Mouse (Mus musculus) MEL-GATA-1-ER (cell line): ENCODE measurements around the gene Hck.
A peak's percentile ranks its signal among the peaks of the same experiment; 100 is the strongest.

Source experiments
- DNase-seq: peaks from one replicate; pipeline ENCODE4 v3.0.0-alpha.2; 2012; ENCODE audit warnings: low read depth; ENCODE audit errors: extremely low read depth

Hck gene

GRCm38 (mm10) chr2:153151026-153151425 is 42.8 kb downstream of the Hck start:
- no peak for DNase-seq

- no peak for DNase-seq
Measured at GRCm38 (mm10) chr2:153151926-153152665, 43.8 kb downstream of the Hck start.

DNA sequence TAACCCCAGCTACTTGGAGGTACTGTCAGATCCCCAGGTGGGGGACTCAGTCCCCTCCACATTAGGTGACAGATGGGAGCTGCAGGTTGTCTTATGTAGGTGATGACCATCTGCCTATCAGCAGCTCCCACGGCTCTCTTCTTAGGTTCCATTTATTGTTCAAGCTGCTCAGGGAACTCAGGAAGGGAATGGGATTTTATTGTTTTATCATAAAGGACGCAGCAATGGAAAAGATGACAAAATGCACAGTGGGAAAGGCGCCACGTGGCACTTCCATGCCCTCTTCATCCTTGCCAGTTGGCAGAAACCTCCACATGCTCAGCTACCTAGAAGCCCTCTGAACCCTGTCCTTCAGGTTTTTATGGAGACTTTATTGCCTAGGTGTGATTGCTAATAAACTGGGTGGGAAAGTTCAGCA is 44.8 kb downstream of the Hck start:
- no peak for DNase-seq

- no peak for DNase-seq
Measured at GRCm38 (mm10) chr2:153157270-153157669, 49.0 kb downstream of the Hck start.

- no peak for DNase-seq
Measured at GRCm38 (mm10) chr2:153160133-153160532, 51.9 kb downstream of the Hck start.

DNA sequence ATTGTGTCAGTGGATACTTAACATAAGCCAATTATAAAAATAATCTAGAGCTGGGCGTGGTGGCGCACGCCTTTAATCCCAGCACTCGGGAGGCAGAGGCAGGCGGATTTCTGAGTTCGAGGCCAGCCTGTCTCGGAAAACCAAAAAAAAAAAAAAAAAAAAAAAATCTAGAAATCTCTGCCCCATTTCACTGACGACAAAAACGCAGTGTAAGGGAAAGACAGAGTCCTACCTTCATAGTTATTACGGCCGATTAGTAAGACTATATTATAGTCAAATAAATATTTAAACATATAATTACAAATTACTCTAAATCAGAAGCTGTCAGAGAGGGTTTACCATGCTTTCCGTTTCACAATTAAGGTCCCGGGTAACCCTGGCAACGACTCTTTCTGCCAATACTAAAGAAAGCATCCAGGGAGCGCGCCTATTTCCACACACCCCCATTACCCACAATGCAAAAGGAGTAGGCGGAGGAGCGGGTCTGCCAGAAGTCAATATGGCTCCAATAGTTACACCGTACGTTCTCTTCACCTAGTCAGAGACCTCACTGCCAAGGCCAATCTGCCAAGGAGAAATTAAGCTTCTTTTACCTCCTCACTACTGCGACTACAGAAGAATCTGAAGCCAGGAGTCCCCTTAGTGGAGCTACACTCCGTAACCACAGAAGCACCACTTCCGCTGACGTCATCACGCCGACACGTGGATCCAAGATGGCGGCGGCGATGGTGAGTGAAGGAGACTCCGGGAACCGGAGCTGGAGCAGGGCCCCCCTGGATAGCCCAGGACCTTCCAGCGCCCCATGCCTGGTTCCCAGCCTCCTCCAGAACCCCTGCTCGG is 52.8 kb downstream of the Hck start, which contains the start of gene Tm9sf4:
Tm9sf4 (plus strand) TSS at position 460 of the 840 bp plus-strand sequence.
- peak; percentile 90 for DNase-seq

- DNase-seq = peak; percentile 63
Measured at GRCm38 (mm10) chr2:153161684-153162080, 53.4 kb downstream of the Hck start.

DNA sequence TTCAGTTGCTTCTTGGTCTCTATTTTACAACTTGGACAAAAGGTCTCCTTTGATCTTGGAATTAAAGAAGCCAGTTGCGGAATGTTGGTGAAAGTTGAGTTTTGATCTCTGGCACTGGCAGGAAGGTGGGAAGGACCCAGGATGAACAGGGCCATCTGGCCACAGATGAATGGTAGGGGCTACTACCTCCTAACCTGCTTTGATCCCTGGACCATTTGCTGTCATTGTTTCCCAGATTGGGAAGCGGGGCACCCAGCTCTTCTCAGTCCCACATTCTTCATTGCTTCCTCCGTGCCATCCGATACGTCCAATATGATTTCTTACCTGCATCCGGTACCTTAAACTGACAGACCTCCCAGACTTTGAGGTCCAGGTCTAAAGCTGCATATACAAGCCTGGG is 58.9 kb downstream of the Hck start:
- DNase-seq = no peak

- DNase-seq = peak; percentile 73
Measured at GRCm38 (mm10) chr2:153168134-153168820, 60.0 kb downstream of the Hck start.

- DNase-seq = no peak
Measured at GRCm38 (mm10) chr2:153170490-153171224, 62.4 kb downstream of the Hck start.

DNA sequence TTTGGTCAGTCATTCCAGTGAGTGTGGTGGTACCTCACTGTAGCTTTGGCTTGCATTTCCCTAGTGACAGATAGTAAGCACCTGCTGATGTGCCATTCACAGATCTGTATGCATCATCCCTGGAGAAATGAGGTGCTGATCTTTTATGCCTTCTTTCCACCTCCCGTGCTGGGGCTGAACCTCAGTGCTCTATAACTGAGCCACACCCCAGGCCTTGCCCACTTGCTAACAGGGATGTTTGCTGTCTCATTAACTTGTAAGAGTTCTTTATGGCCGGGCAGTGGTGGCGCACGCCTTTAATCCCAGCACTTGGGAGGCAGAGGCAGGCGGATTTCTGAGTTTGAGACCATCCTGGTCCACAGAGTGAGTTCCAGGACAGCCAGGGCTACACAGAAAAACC is 63.7 kb downstream of the Hck start:
- DNase-seq = no peak

DNA sequence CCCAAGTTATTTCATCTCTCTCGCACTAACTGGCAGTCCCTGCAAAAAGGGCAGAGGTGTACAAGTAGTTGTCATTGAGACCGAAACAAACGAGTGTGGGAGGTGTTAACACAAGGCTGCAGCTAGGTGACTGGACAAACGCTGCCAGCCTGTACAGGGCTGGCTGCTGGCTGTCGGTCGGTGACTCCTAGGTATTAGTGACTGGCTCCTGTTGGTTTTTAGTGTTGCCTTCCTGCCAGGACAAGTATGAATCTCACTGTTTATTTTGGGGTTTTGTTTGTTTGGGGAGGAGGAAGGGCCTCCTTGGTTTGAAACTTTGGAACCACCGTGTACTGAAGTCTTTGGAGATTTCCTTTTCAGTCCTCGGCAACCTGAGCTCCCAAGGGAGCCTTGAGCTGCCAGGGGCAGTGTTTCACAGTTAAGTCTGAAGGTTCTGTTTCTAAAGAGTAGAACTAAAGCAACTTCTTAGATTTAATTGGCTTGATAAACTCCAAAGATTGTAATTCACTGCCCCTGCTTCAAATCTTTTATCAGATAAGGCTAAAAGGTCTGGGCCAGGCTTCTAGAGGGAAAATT is 67.8 kb downstream of the Hck start:
- DNase-seq = no peak

DNA sequence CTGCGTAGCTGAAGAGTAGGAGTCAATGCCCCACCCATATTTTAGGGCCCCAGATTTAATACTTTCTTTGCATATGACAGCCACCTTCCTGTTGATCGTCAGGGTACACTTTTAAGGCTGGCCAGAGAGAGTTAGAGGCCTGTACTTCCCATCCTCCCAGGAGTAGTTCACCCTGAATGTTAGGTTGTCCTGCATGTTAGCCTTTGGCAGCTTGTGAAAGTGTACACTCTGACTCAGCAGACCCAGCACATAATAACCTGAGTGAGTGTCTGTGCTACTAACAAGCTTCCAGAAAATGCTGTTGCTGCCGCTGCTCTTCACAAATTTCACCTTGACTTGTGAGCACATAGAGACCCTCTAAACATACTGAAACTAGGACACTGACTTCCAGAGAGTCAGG is 68.9 kb downstream of the Hck start:
- no peak for DNase-seq

GRCm38 (mm10) chr2:153179126-153179860 is 71.0 kb downstream of the Hck start:
- DNase-seq = no peak

- DNase-seq = no peak
Measured at GRCm38 (mm10) chr2:153179961-153180360, 71.7 kb downstream of the Hck start.

GRCm38 (mm10) chr2:153186176-153186591 is 77.9 kb downstream of the Hck start:
- DNase-seq = peak; percentile 77

DNA sequence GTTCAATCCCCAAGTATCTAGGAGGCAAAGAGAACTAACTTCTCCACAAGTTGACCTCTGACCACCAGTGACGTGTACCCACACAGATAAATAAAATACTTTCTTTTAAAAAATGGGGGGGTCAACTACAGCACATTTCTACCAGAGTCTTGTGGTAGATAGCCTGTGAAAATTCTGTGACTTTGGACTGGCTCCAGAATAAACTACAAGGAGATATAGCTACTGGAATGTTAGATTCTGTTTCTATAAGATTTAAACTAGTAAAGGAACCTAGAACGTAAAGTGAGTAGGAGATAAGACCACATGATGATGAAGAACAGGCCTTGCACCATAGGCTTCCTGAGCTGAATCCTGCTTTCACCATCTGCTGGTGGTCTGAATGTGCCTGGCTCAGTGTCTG is 79.6 kb downstream of the Hck start:
- peak; percentile 24 for DNase-seq

DNA sequence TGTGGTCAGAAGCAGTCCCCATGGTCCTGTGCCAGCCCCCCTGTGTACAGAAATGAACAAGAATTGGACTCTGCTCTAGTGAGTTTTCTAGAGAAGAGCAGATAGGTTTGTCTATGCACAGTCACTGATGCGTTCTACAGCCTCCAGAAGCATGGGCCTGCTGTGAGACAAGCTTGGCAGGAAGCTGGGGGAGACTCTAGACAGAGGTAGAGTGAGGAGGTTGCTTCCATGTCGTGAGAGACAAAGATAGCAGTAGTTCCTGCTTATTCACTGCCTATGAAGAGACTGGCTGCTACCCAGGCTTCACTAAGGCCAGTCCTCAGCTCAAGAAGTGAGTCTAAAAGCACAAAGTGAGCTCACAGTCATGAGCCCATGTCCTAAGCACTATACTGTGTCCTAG is 83.0 kb downstream of the Hck start:
- peak; percentile 88 for DNase-seq

DNA sequence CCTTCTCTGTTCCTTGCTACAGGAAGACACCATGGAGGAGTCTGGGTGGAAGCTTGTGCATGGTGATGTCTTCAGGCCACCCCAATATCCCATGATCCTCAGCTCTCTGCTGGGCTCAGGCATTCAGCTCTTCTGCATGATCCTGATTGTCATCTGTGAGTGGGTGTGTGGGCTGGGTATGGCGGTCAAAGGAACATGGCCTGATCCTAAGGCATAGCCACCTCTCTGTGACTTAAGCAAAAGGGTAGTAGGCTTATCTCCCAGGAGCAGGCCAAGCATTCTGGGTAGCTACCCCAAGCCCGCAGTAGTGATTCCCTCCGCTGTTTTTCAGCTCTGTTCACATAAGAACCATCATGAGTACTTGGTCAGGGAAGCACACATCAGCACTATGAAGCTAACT is 86.0 kb downstream of the Hck start:
- DNase-seq = peak; percentile 76

- DNase-seq = no peak
Measured at GRCm38 (mm10) chr2:153198485-153198884, 90.2 kb downstream of the Hck start.
